In genomic region chrX:11629362-11629761, GRCm38 (mm10) we compare ENCODE assay signal across 10 mouse cellular contexts.
"Had no signal": no experiment of that assay in that cellular context is flagged by ENCODE, and none has a peak within 500 bp of the region (broad histone marks: within the 10 kb centered on the region; RNA-seq: fewer than 3 reads in every experiment).

No protein-coding gene starts in this region.

- H3K4me1 ChIP-seq: neural tube, embryonic 12.5 days had no signal

- H3K9ac ChIP-seq: liver, embryonic 14.5 days; lung, embryonic 14.5 days; midbrain, embryonic 12.5 days; neural tube, embryonic 12.5 days had no signal

- H3K27me3 ChIP-seq: neural tube, embryonic 12.5 days had no signal

- ATAC-seq: midbrain, embryonic 16.5 days had no signal

- H3K27ac ChIP-seq: liver, embryonic 14.5 days; midbrain, embryonic 10.5 days; midbrain, embryonic 12.5 days; neural tube, embryonic 12.5 days had no signal

- H3K4me3 ChIP-seq: midbrain, embryonic 10.5 days; midbrain, embryonic 12.5 days; neural tube, embryonic 12.5 days had no signal

- H3K9me3 ChIP-seq: midbrain, embryonic 10.5 days; midbrain, embryonic 12.5 days; neural tube, embryonic 12.5 days had no signal

- H3K36me3 ChIP-seq: midbrain, embryonic 10.5 days; midbrain, embryonic 12.5 days; neural tube, embryonic 12.5 days had no signal

- DNase-seq: right cerebral cortex, adult 18-20 months; right cerebral cortex, postnatal 25 days; right cerebral cortex, postnatal 4 days; thymus, adult 18-20 months had no signal
